Mouse (Mus musculus) cerebellum, adult 2 months (tissue): ENCODE measurements around the gene Txnrd2.
A peak's percentile ranks its signal among the peaks of the same experiment; 100 is the strongest.

Experiments used
- CTCF ChIP-seq: fragments of 200-500 bp; IDR thresholded peaks from 2 replicates; pipeline ENCODE4 v1.5.1; 2011; ENCODE audit warnings: low read depth, mild to moderate bottlenecking, control low read depth, low read length, moderate library complexity, borderline replicate concordance; ENCODE audit not compliant: insufficient read depth
- POLR2A ChIP-seq: fragments of 200-500 bp; IDR thresholded peaks from 2 replicates; pipeline ENCODE4 v1.6.1; 2011; ENCODE audit warnings: low read length, control low read depth, borderline replicate concordance; ENCODE audit not compliant: insufficient read depth

GRCm38 (mm10) chr16:18470829-18471228 is 44.6 kb downstream of the Txnrd2 start:
- peak; percentile 18; the same call in 1 of the 2 replicates for TF ChIP-seq CTCF
- no peak for TF ChIP-seq POLR2A
